Mouse (Mus musculus): ENCODE data around the gene Scaper. TPM values are rescaled to one million over a fixed set of nuclear protein-coding genes. Genes with fewer than 3 reads are reported as not detected.

The Scaper gene
- polyA plus RNA-seq, 1 experiment = 0.19 TPM

- no peak for TF ChIP-seq GATA1 (IDR thresholded peaks at IDR 0.05; ENCODE audit: low read length)
These were observed 391.5 kb downstream of the Scaper start for GRCm38 (mm10) chr9:55546176-55547010.

GRCm38 (mm10) chr9:55545556-55546175 is 392.3 kb downstream of the Scaper start:
- TF ChIP-seq GATA1 (IDR thresholded peaks at IDR 0.05; ENCODE audit: low read length) = no peak

- TF ChIP-seq GATA1 (IDR thresholded peaks at IDR 0.05; ENCODE audit: low read length) = no peak
These were observed 392.9 kb downstream of the Scaper start for GRCm38 (mm10) chr9:55544861-55545555.

- no peak for TF ChIP-seq GATA1 (IDR thresholded peaks at IDR 0.05; ENCODE audit: low read length)
These were observed 394.1 kb downstream of the Scaper start for GRCm38 (mm10) chr9:55543703-55544401.

- TF ChIP-seq GATA1 (IDR thresholded peaks at IDR 0.05; ENCODE audit: low read length) = no peak
These were observed 394.6 kb downstream of the Scaper start for GRCm38 (mm10) chr9:55543336-55543702.

- no peak for TF ChIP-seq GATA1 (IDR thresholded peaks at IDR 0.05; ENCODE audit: low read length)
These were observed 395.3 kb downstream of the Scaper start for GRCm38 (mm10) chr9:55542366-55543325.

DNA sequence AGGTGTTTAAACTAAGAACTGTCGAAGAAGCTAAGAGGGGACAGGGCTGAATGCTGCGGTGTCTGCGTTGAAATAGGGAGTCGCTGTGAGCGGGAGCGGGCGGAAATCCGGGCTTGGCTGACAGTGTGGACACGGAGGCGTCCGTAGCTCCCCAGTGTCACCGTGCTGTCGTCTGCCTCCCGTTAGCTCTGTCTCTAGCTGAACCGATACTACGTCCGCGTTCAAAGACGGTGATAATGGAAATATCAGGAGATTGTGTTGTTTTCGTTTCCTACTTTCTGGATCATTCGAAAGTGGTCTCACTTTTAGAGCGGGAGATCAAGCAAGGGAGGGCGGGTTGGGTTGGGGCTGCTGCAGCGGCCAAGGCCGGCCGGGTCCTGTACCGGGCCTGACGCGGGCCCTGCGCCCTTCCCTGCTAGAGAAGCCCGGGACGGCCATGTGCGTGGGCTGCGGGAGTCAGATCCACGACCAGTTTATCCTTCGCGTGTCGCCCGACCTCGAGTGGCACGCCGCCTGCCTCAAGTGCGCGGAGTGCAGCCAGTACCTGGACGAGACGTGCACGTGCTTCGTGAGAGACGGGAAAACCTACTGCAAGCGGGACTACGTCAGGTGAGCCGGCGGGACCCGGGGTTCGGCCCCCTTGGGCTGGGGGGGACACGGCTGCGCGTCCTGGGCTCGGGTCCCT is 396.1 kb downstream of the Scaper start:
- no peak for TF ChIP-seq GATA1 (IDR thresholded peaks at IDR 0.05; ENCODE audit: low read length)

DNA sequence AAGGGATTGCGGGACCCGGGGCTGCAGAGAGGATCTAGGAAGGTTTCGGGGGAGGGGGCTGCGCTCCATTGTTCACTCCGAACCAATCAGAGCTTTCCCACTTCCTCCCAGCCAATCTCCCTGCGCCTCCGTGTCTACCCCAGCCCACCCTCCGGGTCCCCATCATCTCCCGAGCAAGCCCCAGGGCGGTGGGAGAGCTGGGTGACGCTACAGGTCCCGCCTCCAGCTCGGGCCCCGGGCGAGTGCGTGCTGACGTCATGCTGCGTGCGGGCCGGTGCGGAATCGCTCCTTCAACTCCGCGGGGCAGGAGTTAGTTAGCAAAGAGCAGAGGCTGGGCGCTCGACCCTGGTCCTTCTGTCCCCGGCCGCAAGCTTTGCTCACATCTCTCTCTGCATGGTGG is 397.0 kb downstream of the Scaper start:
- no peak for TF ChIP-seq GATA1 (IDR thresholded peaks at IDR 0.05; ENCODE audit: low read length)

- TF ChIP-seq GATA1 (IDR thresholded peaks at IDR 0.05; ENCODE audit: low read length) = no peak
These were observed 397.5 kb downstream of the Scaper start for GRCm38 (mm10) chr9:55540391-55540770.

GRCm38 (mm10) chr9:55539661-55540390 is 398.1 kb downstream of the Scaper start:
- TF ChIP-seq GATA1 (IDR thresholded peaks at IDR 0.05; ENCODE audit: low read length) = no peak

DNA sequence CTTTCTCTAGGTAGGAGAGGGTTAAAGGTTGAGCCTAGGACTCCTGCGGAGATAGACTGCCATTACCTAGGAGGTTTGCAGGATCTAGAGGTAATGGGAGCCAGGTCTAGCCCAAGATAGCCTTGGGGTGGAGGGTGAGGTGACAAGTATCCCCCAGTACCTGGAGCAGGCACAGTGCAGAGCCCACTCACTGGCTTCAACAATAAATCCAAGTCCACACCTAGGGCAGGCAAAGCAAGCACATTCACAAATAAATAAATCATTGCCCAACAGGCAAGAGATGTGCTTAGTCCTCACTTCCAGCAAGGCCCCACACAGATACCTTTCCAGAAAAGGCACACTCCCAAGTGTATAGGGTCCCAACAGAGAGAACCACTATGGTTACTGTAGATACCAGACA is 398.9 kb downstream of the Scaper start:
- TF ChIP-seq GATA1 (IDR thresholded peaks at IDR 0.05; ENCODE audit: low read length) = no peak

DNA sequence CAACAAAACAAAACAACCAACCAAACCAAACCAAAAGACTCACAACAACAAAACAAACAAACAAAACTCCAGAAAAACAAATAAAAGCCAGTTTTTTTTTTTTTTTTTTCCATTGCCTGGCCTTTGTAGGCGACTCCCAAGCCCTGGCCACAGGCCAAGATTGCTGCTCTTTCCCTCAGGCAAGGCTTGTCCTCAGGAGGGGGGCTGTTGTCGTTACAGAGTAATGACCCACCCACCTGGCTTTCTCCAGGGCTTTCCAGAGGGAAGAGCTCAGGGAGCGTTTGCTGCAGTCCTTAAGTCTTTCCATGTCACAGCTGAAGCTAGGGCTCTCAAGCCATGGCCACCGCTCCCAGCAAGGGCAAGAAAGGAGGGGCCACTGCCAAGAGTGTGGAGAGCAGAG is 399.5 kb downstream of the Scaper start, which contains the start of gene Isl2:
Isl2 (plus strand) TSS at position 296 of the 400 bp plus-strand sequence.
- TF ChIP-seq GATA1 (IDR thresholded peaks at IDR 0.05; ENCODE audit: low read length) = no peak

- TF ChIP-seq GATA1 (IDR thresholded peaks at IDR 0.05; ENCODE audit: low read length) = no peak
These were observed 402.0 kb downstream of the Scaper start for GRCm38 (mm10) chr9:55535907-55536306.

Measured in G1E-ER4 (cell line).